Mouse (Mus musculus) left cerebral cortex, postnatal 10 days (tissue): Measurements from ENCODE around the gene Retreg3. TPM values are rescaled to one million over a fixed set of nuclear protein-coding genes. Genes with fewer than 3 reads are reported as not detected.

ENCODE experiments used
- DNase-seq, 2 experiments: peaks; one replicate each; pipeline ENCODE4 v3.0.0; 2021 to 2022; ENCODE audit warnings: low spot score in 2 of 2, mixed read lengths in 1 of 2; ENCODE audit errors: extremely low spot score in 1 of 2
- intact Hi-C: fragments of 180-260 bp; cut with DNase I; formaldehyde crosslinking; loops from one replicate; pipeline ENCODE4 v1.15.1; 2025
- total RNA-seq, 2 experiments: library from RNA; stranded (reverse); gene quantifications; 2 replicates each; pipeline ENCODE4 v1.2.3; 2021

Retreg3 gene
- total RNA-seq, 2 experiments from 2014 or later, result 54.5 to 55.0 TPM

- intact Hi-C loops, result no loop called here
- no peak for DNase-seq
These were observed 31.4 kb upstream of the Retreg3 start for GRCm38 (mm10) chr11:101151063-101151462.

GRCm38 (mm10) chr11:101149178-101150105, 29.7 kb upstream of the Retreg3 start:
- no peak for DNase-seq
- intact Hi-C loops, result no loop called here

GRCm38 (mm10) chr11:101148751-101149150, 29.1 kb upstream of the Retreg3 start:
- intact Hi-C loops, result no loop called here
- no peak for DNase-seq

- intact Hi-C loops, result no loop called here
- DNase-seq, result no peak
These were observed 26.7 kb upstream of the Retreg3 start for GRCm38 (mm10) chr11:101146377-101146776.

DNA sequence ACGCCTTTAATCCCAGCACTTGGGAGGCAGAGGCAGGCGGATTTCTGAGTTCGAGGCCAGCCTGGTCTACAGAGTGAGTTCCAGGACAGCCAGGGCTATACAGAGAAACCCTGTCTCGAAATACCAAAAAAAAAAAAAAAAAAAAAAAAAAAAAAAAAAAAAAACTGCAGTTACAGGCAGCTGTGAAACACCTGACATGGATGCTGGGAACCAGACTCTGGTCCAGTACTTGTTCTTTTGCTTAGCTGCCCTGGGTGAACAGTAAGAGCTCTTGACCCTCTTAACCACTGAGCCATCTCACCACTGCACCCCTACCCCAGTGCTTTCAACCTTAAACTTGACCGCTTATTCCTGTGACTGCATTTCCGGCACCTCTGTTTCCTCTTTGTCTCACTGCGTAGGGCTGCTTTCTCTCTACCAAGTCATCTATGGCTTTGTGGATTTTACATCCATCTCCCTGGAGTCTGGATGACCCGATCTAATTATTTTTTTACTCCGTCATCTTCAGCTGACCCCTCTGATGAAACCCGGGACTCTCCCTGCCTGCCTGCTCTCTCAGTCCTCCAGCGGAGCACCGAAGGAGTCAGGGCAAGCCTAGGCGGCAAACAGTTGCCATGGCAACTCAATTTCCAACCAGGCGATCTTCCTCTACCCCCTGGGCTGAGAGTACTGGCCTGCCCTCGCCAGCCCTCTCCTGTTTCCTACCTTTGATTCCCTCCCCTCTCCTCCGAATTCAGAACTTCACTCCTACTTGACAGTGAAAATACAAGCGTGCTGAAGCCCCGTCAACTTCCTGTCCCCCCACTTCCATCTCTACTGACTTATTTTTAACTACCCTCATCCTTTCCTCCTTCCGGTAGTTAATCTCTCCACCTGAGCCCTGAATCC, 23.9 kb upstream of the Retreg3 start:
- no peak for DNase-seq
- intact Hi-C loops, result no loop called here

- no peak for DNase-seq
- intact Hi-C loops, result no loop called here
These were observed 22.7 kb upstream of the Retreg3 start for GRCm38 (mm10) chr11:101142215-101142967.

DNA sequence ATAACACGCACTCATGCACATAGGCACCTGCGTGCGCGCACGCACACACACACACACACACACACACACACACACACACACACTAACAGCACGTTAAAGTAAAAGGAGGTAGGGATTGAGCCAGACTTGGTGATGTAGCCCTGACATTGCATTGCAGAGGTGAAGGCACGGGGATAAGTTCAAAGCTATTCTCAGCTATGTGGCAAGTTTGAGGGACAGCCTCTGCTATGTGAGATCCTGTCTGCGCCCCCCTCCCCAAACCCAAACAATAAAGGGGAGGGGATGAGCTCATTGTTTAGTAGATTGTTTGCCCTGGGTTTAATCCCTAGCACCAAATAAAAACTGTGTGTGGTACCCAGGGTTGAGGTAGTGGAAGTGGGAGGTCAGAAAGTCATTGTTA, 21.4 kb upstream of the Retreg3 start:
- DNase-seq, result no peak
- intact Hi-C loops, result no loop called here

DNA sequence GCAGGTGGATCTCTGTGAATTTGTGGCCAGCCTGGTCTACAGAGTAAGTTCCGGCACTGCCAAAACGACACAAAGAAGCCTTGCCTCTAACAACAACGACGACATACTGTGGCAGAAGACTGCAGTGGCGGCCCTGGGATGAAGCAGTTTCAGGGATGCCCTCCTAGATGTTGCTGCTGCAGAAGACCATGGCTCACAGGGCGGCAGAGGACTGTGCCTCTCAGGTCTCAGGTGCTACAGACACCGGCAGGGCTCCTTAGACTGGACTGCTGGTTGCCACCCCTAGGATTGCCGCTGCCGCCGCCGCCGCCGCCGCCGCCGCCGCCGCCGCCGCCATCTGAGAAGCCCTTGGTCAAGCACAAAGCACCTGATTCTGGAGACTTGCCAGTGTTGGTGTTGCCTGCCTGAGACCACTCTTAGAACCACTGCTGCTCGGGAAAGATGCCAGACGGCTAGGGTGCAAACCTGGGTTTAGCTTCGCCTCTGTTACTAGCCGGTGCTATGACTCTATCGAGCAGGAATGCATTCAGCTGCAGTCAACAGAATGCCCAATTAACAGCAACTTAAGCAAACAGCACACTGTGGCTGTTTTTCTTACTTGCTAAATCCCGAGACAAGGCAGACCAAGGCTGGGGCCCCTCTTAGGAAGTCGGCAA, 20.6 kb upstream of the Retreg3 start:
- DNase-seq, result peak in 1 of 2 experiments; percentile 55
- intact Hi-C loops, result no loop called here

DNA sequence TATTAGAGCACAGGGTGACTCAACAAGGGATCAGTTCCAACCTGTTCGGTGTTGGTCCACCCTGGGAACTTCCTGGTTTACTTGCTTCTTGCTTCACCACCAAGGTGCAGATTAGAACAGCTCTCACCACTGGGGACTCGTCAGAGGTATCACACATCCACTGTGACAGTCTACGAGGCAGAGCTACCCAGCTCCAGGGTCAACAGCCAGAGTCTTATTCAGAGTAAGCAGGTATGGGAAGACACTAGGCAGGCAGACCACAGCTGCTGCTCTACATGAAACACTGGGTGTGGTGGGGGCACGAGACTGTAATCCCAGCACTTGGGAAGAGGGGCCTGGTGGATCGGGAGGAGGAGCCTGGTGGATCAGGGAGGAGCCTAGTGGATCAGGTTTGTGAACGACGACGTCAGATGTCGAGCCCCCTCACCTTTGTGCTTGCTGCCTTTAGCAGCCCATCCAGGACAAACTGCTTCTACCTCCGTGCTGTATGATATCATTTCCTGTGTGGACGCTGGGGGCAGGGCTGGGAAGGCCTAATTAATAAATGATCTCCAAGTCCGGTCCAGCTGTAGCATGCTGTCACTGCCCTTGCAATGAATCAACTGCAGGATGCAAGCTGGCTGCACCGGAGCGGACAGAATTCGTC, 19.0 kb upstream of the Retreg3 start:
- DNase-seq, result no peak
- intact Hi-C loops, result no loop called here

GRCm38 (mm10) chr11:101137000-101137399, 17.3 kb upstream of the Retreg3 start:
- intact Hi-C loops, result no loop called here
- DNase-seq, result no peak

GRCm38 (mm10) chr11:101134217-101134865, 14.6 kb upstream of the Retreg3 start:
- no peak for DNase-seq
- intact Hi-C loops, result loop anchor here (5.0 kb wide), 1 partner anchor 38 kb away; the partner anchor contains the start of genes Cntnap1 and Plekhh3

GRCm38 (mm10) chr11:101133037-101133436, 13.3 kb upstream of the Retreg3 start:
- intact Hi-C loops, result loop anchor here (5.0 kb wide), 1 partner anchor 39 kb away; the partner anchor contains the start of genes Cntnap1 and Plekhh3
- no peak for DNase-seq

GRCm38 (mm10) chr11:101131701-101132100, 12.0 kb upstream of the Retreg3 start:
- intact Hi-C loops, result loop anchor here (5.0 kb wide), 1 partner anchor 41 kb away; the partner anchor contains the start of genes Cntnap1 and Plekhh3
- peak in 1 of 2 experiments; percentile 56 for DNase-seq

- intact Hi-C loops, result loop anchor here (5.0 kb wide), 1 partner anchor 41 kb away; the partner anchor contains the start of genes Cntnap1 and Plekhh3
These were observed 11.5 kb upstream of the Retreg3 start for GRCm38 (mm10) chr11:101131187-101131586.

GRCm38 (mm10) chr11:101130056-101130756, 10.5 kb upstream of the Retreg3 start:
- intact Hi-C loops, result loop anchor here (5.0 kb wide), 1 partner anchor 42 kb away; the partner anchor contains the start of genes Cntnap1 and Plekhh3

More at GRCm38 (mm10) chr11:101131187-101131586, 11.5 kb upstream of the Retreg3 start:
- no peak for DNase-seq

DNA sequence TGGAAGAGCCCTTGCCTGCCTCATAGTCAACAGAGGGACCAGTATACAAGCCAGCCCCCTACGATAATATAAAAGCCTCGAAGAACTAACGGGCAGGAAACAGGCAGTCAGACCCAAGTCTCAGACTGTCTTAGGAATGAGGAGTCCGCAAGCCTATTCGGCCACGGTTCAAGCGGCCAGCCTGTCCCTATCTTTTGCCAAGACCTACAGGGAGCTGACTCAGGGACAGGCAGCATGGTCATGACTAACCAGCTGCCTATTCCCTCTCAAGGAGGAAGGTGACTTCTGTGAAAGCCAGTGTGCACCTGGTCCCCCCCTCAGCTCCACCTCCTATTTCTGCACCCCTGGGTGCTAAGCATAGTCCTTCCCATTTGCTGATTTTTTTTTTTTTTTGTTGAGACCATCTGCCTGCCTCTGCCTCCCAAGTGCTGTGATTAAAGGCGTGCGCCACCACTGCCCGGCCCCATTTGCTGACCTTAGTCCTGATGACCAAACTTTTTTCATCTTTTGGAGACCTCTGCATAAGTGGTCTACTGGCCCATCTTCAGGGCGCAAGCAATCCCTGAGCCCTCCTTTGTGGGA, 9.4 kb upstream of the Retreg3 start:
- intact Hi-C loops, result no loop called here
- no peak for DNase-seq

More at GRCm38 (mm10) chr11:101130056-101130756, 10.5 kb upstream of the Retreg3 start:
- DNase-seq, result peak in 1 of 2 experiments; percentile 41
